Mouse (Mus musculus) MEL (cell line): ENCODE results near the gene B830017H08Rik. TPM values are rescaled to one million over a fixed set of nuclear protein-coding genes. Genes with fewer than 3 reads are reported as not detected.

ENCODE experiments used
- DNase-seq: peaks from one replicate; pipeline ENCODE4 v3.0.0; 2011; ENCODE audit warnings: low read depth, low spot score
- H3K27ac ChIP-seq: 2 replicates; pipeline ENCODE4 v1.5.1; 2012; ENCODE audit warnings: low read depth, mild to moderate bottlenecking, control low read depth, low read length, moderate library complexity; ENCODE audit not compliant: control insufficient read depth
- H3K27me3 ChIP-seq, 2 experiments: fragments of 150-350 bp in 1 of 2; sonication (generic) in 1 of 2; 2 replicates each; pipeline ENCODE4 v1.6.1; 2012; ENCODE audit warnings: low read length in 2 of 2, mild to moderate bottlenecking in 2 of 2, improper control_type of control experiment in 1 of 2, moderate library complexity in 1 of 2; ENCODE audit not compliant: insufficient read depth in 2 of 2, control insufficient read depth in 1 of 2
- H3K36me3 ChIP-seq, 2 experiments: 2 replicates each; pipeline ENCODE4 v1.6.1; 2012 to 2014; ENCODE audit warnings: low read length in 2 of 2, improper control_type of control experiment in 1 of 2, inconsistent platforms in 1 of 2, mild to moderate bottlenecking in 1 of 2; ENCODE audit not compliant: insufficient read depth in 2 of 2, control insufficient read depth in 1 of 2
- H3K4me1 ChIP-seq, 2 experiments: fragments of 150-350 bp in 1 of 2; sonication (generic) in 1 of 2; 2 replicates each; pipeline ENCODE4 v1.6.1; 2012; ENCODE audit warnings: low read length in 2 of 2, improper control_type of control experiment in 1 of 2, mild to moderate bottlenecking in 1 of 2; ENCODE audit not compliant: insufficient read depth in 2 of 2, control insufficient read depth in 1 of 2
- H3K4me3 ChIP-seq, 2 experiments: fragments of 150-350 bp in 1 of 2; sonication (generic) in 1 of 2; 2 replicates each; pipeline ENCODE4 v1.5.1; 2012; ENCODE audit warnings: low read depth in 2 of 2, low read length in 2 of 2, mild to moderate bottlenecking in 2 of 2, moderate library complexity in 2 of 2, control low read depth in 1 of 2, improper control_type of control experiment in 1 of 2; ENCODE audit not compliant: control insufficient read depth in 1 of 2, insufficient read depth in 1 of 2
- H3K79me2 ChIP-seq: 2 replicates; pipeline ENCODE4 v1.6.1; 2012; ENCODE audit warnings: mild to moderate bottlenecking, low read length, moderate library complexity; ENCODE audit not compliant: control insufficient read depth, poor library complexity, insufficient read depth
- H3K9ac ChIP-seq: 2 replicates; pipeline ENCODE4 v1.6.1; 2012; ENCODE audit warnings: low read depth, mild to moderate bottlenecking, control low read depth, low read length, moderate library complexity; ENCODE audit not compliant: control insufficient read depth, poor library complexity, severe bottlenecking
- H3K9me3 ChIP-seq: fragments of 150-350 bp; sonication (generic); replicated peaks from 2 replicates; pipeline ENCODE4 v1.6.1; 2012; ENCODE audit warnings: mild to moderate bottlenecking, low read length, improper control_type of control experiment, moderate library complexity; ENCODE audit not compliant: insufficient read depth
- BHLHE40 ChIP-seq: IDR thresholded peaks from 2 replicates; pipeline ENCODE4 v1.6.1; 2012; ENCODE audit warnings: low read depth, mild to moderate bottlenecking, inconsistent platforms, low read length, improper control_type of control experiment, borderline replicate concordance
- CHD2 ChIP-seq: IDR thresholded peaks from 2 replicates; pipeline ENCODE4 v1.6.1; 2011; ENCODE audit warnings: low read length, improper control_type of control experiment
- E2F4 ChIP-seq: IDR thresholded peaks from 2 replicates; pipeline ENCODE4 v1.6.1; 2011; ENCODE audit warnings: low read depth, low read length, improper control_type of control experiment, borderline replicate concordance
- GATA1 ChIP-seq: IDR thresholded peaks from 2 replicates; pipeline ENCODE4 v1.6.1; 2011; ENCODE audit warnings: low read depth, low read length, improper control_type of control experiment
- MEF2A ChIP-seq: IDR thresholded peaks from 2 replicates; pipeline ENCODE4 v1.6.1; 2014; ENCODE audit warnings: low read depth, mild to moderate bottlenecking, inconsistent platforms, low read length, improper control_type of control experiment; ENCODE audit not compliant: poor library complexity, insufficient replicate concordance, severe bottlenecking; ENCODE audit errors: extremely low read depth
- MXI1 ChIP-seq: IDR thresholded peaks from 2 replicates; pipeline ENCODE4 v1.6.1; 2011; ENCODE audit warnings: mild to moderate bottlenecking, low read depth, low read length, improper control_type of control experiment
- POLR2A ChIP-seq, 2 experiments: IDR thresholded peaks; 2 replicates each; pipeline ENCODE4 v1.6.1; 2011 to 2012; ENCODE audit warnings: low read length in 2 of 2, mild to moderate bottlenecking in 2 of 2, control low read depth in 1 of 2, improper control_type of control experiment in 1 of 2, low read depth in 1 of 2, moderate library complexity in 1 of 2; ENCODE audit not compliant: control insufficient read depth in 1 of 2, insufficient read depth in 1 of 2, poor library complexity in 1 of 2
- POLR2AphosphoS2 ChIP-seq: IDR thresholded peaks from 2 replicates; pipeline ENCODE4 v1.6.1; 2011; ENCODE audit warnings: low read length, improper control_type of control experiment
- RAD21 ChIP-seq: IDR thresholded peaks from 2 replicates; pipeline ENCODE4 v1.6.1; 2011; ENCODE audit warnings: mild to moderate bottlenecking, low read depth, low read length, improper control_type of control experiment
- SIN3A ChIP-seq: IDR thresholded peaks from 2 replicates; pipeline ENCODE4 v1.6.1; 2012; ENCODE audit warnings: low read length, improper control_type of control experiment, inconsistent platforms
- SMC3 ChIP-seq: IDR thresholded peaks from 2 replicates; pipeline ENCODE4 v1.6.1; 2011; ENCODE audit warnings: low read depth, low read length, improper control_type of control experiment
- UBTF ChIP-seq: IDR thresholded peaks from 2 replicates; pipeline ENCODE4 v1.6.1; 2012; ENCODE audit warnings: low read depth, mild to moderate bottlenecking, inconsistent platforms, low read length, improper control_type of control experiment, moderate library complexity, borderline replicate concordance; ENCODE audit not compliant: insufficient read depth
- USF1 ChIP-seq: IDR thresholded peaks from 2 replicates; pipeline ENCODE4 v1.6.1; 2014; ENCODE audit warnings: low read depth, mild to moderate bottlenecking, inconsistent platforms, low read length, improper control_type of control experiment, moderate library complexity
- USF2 ChIP-seq, 2 experiments: IDR thresholded peaks; 2 replicates each; pipeline ENCODE4 v1.6.1; 2011 to 2012; ENCODE audit warnings: improper control_type of control experiment in 2 of 2, low read length in 2 of 2, borderline replicate concordance in 1 of 2, inconsistent platforms in 1 of 2, low read depth in 1 of 2, mild to moderate bottlenecking in 1 of 2; ENCODE audit not compliant: insufficient read depth in 1 of 2
- polyA plus RNA-seq, 2 experiments: library from polyadenylated mRNA; stranded (reverse) in 1 of 2; unstranded in 1 of 2; fragments of >175 nt in 1 of 2; fragments of >200 nt in 1 of 2; gene quantifications; 2 replicates each; pipeline versions ENCODE4 v1.2.1 to v1.2.4; 2012; ENCODE audit warnings: low replicate concordance in 2 of 2, low read depth in 1 of 2; ENCODE audit not compliant: insufficient read length in 2 of 2, insufficient read depth in 1 of 2, missing spikeins in 1 of 2
- total RNA-seq: library from RNA; depleted of rRNA; stranded (reverse); fragments of 300-350 nt; gene quantifications from 2 replicates; pipeline ENCODE4 v1.2.3, GENCODE M21; 2012

B830017H08Rik gene
- total and polyA plus RNA-seq, 3 experiments: 0.06 TPM; not detected in 2

GRCm38 (mm10) chr16:17804982-17805381 lies 27.9 kb upstream of the B830017H08Rik start:
- H3K27ac ChIP-seq: peak overlapping the region; percentile 24
- peaks cover 5% of the 10 kb centered on the region; the same call in 1 of the 2 replicates for H3K79me2 ChIP-seq
- no peaks in the 10 kb centered on the region for H3K9me3 ChIP-seq
- peaks cover 2 to 33% of the 10 kb centered on the region in 2 experiments; a peak in 3 of 4 replicates for H3K4me1 ChIP-seq
- H3K36me3 ChIP-seq: peaks cover 0 to 5% of the 10 kb centered on the region in 2 experiments; a peak in 2 of 4 replicates
- TF ChIP-seq USF2 (IDR thresholded peaks at IDR 0.05; ENCODE audit: borderline replicate concordance in 1 of 2, insufficient read depth in 1 of 2, low read depth in 1 of 2, low read length in 2 of 2) (peak in 1 of 2 experiments; percentile 53; a peak in 1 of 4 replicates), USF1 (peak; percentile 83), E2F4 (no peak), MXI1 (peak; percentile 43; the same call in 1 of the 2 replicates)
- H3K27me3 ChIP-seq: no peaks in the 10 kb centered on the region
- no peak for DNase-seq
- peak overlapping the region; percentile 68 for H3K9ac ChIP-seq
- peak overlapping the region; percentile 79 to 83 for H3K4me3 ChIP-seq

GRCm38 (mm10) chr16:17806581-17807191 lies 26.2 kb upstream of the B830017H08Rik start:
- peak overlapping the region; percentile 53 to 70 for H3K4me3 ChIP-seq
- H3K9ac ChIP-seq: peak overlapping the region; percentile 94
- no peaks in the 10 kb centered on the region for H3K9me3 ChIP-seq
- peak; percentile 44 for DNase-seq
- TF ChIP-seq CHD2 (no peak), UBTF (no peak), POLR2A (IDR thresholded peaks at IDR 0.05; ENCODE audit: control insufficient read depth in 1 of 2, insufficient read depth in 1 of 2, low read depth in 1 of 2, low read length in 2 of 2, poor library complexity in 1 of 2) (no peak), GATA1 (no peak), POLR2AphosphoS2 (no peak), E2F4 (no peak), SMC3 (no peak), MEF2A (no peak), BHLHE40 (no peak), SIN3A (no peak; the same call in 1 of the 2 replicates), RAD21 (no peak), MXI1 (no peak)
- H3K79me2 ChIP-seq: peaks cover 5% of the 10 kb centered on the region; the same call in 1 of the 2 replicates
- peaks cover 0 to 5% of the 10 kb centered on the region in 2 experiments; a peak in 2 of 4 replicates for H3K36me3 ChIP-seq
- H3K4me1 ChIP-seq: peaks cover 2 to 33% of the 10 kb centered on the region in 2 experiments; a peak in 3 of 4 replicates
- H3K27me3 ChIP-seq: no peaks in the 10 kb centered on the region
- peak overlapping the region; percentile 67; the same call in 1 of the 2 replicates for H3K27ac ChIP-seq
